Mouse (Mus musculus) T-cell, adult 2 months (primary cell): ENCODE data around the gene Arnt2.

Experiments used
- DNase-seq: peaks from one replicate; pipeline ENCODE4 v3.0.0; 2022; ENCODE audit warnings: low spot score

The Arnt2 gene

GRCm38 (mm10) chr7:84409896-84410521, at the start of gene Arnt2:
Gene Arnt2 (minus strand): TSS chr7:84410176.
- no peak for DNase-seq

GRCm38 (mm10) chr7:84451681-84452080, 41.7 kb upstream of the Arnt2 start:
- DNase-seq, result no peak

GRCm38 (mm10) chr7:84449066-84449465, 39.1 kb upstream of the Arnt2 start:
- DNase-seq, result no peak

GRCm38 (mm10) chr7:84448512-84448911, 38.5 kb upstream of the Arnt2 start:
- DNase-seq, result no peak

- no peak for DNase-seq
These were observed 37.9 kb upstream of the Arnt2 start for GRCm38 (mm10) chr7:84447740-84448435.

GRCm38 (mm10) chr7:84447060-84447459, 37.1 kb upstream of the Arnt2 start:
- DNase-seq, result no peak

- no peak for DNase-seq
These were observed 32.5 kb upstream of the Arnt2 start for GRCm38 (mm10) chr7:84442343-84442911.

- DNase-seq, result no peak
These were observed 29.6 kb upstream of the Arnt2 start for GRCm38 (mm10) chr7:84439606-84440005.

GRCm38 (mm10) chr7:84434901-84435300, 24.9 kb upstream of the Arnt2 start:
- no peak for DNase-seq

GRCm38 (mm10) chr7:84432151-84432550, 22.2 kb upstream of the Arnt2 start:
- DNase-seq, result no peak

- no peak for DNase-seq
These were observed 17.2 kb upstream of the Arnt2 start for GRCm38 (mm10) chr7:84427221-84427620.

- no peak for DNase-seq
These were observed 14.9 kb upstream of the Arnt2 start for GRCm38 (mm10) chr7:84424670-84425385.

GRCm38 (mm10) chr7:84421753-84422152, 11.8 kb upstream of the Arnt2 start:
- no peak for DNase-seq

GRCm38 (mm10) chr7:84421291-84421665, 11.3 kb upstream of the Arnt2 start:
- DNase-seq, result no peak

GRCm38 (mm10) chr7:84420581-84421290, 10.8 kb upstream of the Arnt2 start:
- DNase-seq, result no peak

- DNase-seq, result no peak
These were observed 7.5 kb upstream of the Arnt2 start for GRCm38 (mm10) chr7:84417441-84417840.

- no peak for DNase-seq
These were observed 2.6 kb upstream of the Arnt2 start for GRCm38 (mm10) chr7:84412570-84412969.

- no peak for DNase-seq
These were observed 608 bp downstream of the Arnt2 start for GRCm38 (mm10) chr7:84409241-84409895.

GRCm38 (mm10) chr7:84408282-84408681, 1.7 kb downstream of the Arnt2 start:
- DNase-seq, result no peak

GRCm38 (mm10) chr7:84403371-84403770, 6.6 kb downstream of the Arnt2 start:
- DNase-seq, result no peak

GRCm38 (mm10) chr7:84401641-84402455, 8.1 kb downstream of the Arnt2 start:
- no peak for DNase-seq
